In the genomic region with DNA sequence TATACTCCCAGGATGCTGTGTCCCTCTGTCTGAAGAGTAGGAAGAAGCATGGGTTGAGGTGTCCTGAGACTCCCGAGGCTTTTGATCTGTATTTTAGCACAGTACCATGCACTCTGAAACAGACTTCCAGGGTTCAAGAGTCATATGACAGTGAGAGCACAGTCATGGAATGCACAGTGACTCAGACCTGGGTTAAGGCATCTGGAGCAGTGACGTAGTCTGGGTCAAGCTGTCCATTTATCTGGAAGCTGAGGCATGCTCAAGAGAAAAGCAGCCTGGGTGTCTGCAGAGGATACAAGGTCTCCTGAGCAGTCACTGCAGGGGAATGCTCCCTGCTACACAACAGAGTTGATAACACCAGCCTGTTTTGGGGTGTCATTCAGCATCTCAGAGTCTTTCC, we compare ENCODE assay signal across 21 mouse cellular contexts. TPM values are rescaled to one million over a fixed set of nuclear protein-coding genes. Genes with fewer than 3 reads are reported as not detected.
DNase-seq lines count a peak whose midpoint lies in the region; ATAC-seq lines count a peak whose summit lies in the region.
"Had no signal": no experiment of that assay in that cellular context is flagged by ENCODE, and none has a peak within 500 bp of the region (broad histone marks: within the 10 kb centered on the region; RNA-seq: fewer than 3 reads in every experiment).

No protein-coding gene starts in this region.

- no peak overlapping the region for H3K4me2 ChIP-seq in embryonic facial prominence, embryonic 12.5 days (replicated peaks)
- H3K4me2 ChIP-seq: liver, embryonic 12.5 days; stomach, embryonic 15.5 days had no signal

- no peak for DNase-seq in embryonic facial prominence, embryonic 10.5 days (ENCODE audit: low spot score)
- peak; percentile 28 for DNase-seq in ovary, postnatal 36 days (ENCODE audit: low spot score)
- DNase-seq in ovary, postnatal 10 days (ENCODE audit: low spot score), result no peak
- peak; percentile 36 for DNase-seq in fibroblast of lung, adult 2 months (ENCODE audit: low read depth)
- no peak for DNase-seq in layer of hippocampus, postnatal 25 days (ENCODE audit: extremely low spot score in 1 of 2, low spot score in 1 of 2)
- DNase-seq: cerebellum, adult 9-11 months; embryo, embryonic 11 days; gastrocnemius, postnatal 10 days; kidney, postnatal 10 days; layer of hippocampus, postnatal 36 days; lung, postnatal 14 days; right cerebral cortex, adult 18-20 months; thymus, postnatal 14 days had no signal

- no peaks in the 10 kb centered on the region for H3K9me3 ChIP-seq in embryonic facial prominence, embryonic 12.5 days
- H3K9me3 ChIP-seq in embryonic facial prominence, embryonic 10.5 days, result no peaks in the 10 kb centered on the region
- H3K9me3 ChIP-seq: G1E; limb, embryonic 10.5 days; liver, embryonic 12.5 days; midbrain, embryonic 10.5 days; stomach, embryonic 15.5 days had no signal

- WGBS in embryonic facial prominence, embryonic 12.5 days, result 76% methylated on average over 2 of the region's 2 CpGs
- WGBS in embryonic facial prominence, embryonic 10.5 days, result 75% methylated on average over 2 of the region's 2 CpGs

- H3K36me3 ChIP-seq in embryonic facial prominence, embryonic 12.5 days, result no peaks in the 10 kb centered on the region
- H3K36me3 ChIP-seq in embryonic facial prominence, embryonic 10.5 days (replicated peaks), result no peaks in the 10 kb centered on the region
- H3K36me3 ChIP-seq: G1E; limb, embryonic 10.5 days; liver, embryonic 12.5 days; midbrain, embryonic 10.5 days; stomach, embryonic 15.5 days had no signal

- H3K27ac ChIP-seq in embryonic facial prominence, embryonic 12.5 days, result no peak overlapping the region
- no peak overlapping the region for H3K27ac ChIP-seq in embryonic facial prominence, embryonic 10.5 days (replicated peaks)
- H3K27ac ChIP-seq: limb, embryonic 10.5 days; liver, embryonic 12.5 days; midbrain, embryonic 10.5 days; stomach, embryonic 15.5 days had no signal

- no peaks in the 10 kb centered on the region for H3K27me3 ChIP-seq in embryonic facial prominence, embryonic 12.5 days
- H3K27me3 ChIP-seq in embryonic facial prominence, embryonic 10.5 days (replicated peaks; ENCODE audit: low read depth, poor library complexity, severe bottlenecking), result no peaks in the 10 kb centered on the region
- H3K27me3 ChIP-seq: liver, embryonic 12.5 days; stomach, embryonic 15.5 days had no signal

- H3K9ac ChIP-seq in embryonic facial prominence, embryonic 12.5 days, result no peak overlapping the region
- H3K9ac ChIP-seq: liver, embryonic 12.5 days; stomach, embryonic 15.5 days had no signal

- H3K4me3 ChIP-seq in embryonic facial prominence, embryonic 12.5 days, result no peak overlapping the region
- no peak overlapping the region for H3K4me3 ChIP-seq in embryonic facial prominence, embryonic 10.5 days
- H3K4me3 ChIP-seq: limb, embryonic 10.5 days; liver, embryonic 12.5 days; midbrain, embryonic 10.5 days; stomach, embryonic 15.5 days had no signal

- 0 out of 2 replicates have a peak, but pooled peaks have one; percentile 28 for ATAC-seq in embryonic facial prominence, embryonic 12.5 days (ENCODE audit: insufficient number of reproducible peaks, insufficient read depth, low FRiP score, low TSS enrichment)
- no peak for ATAC-seq in erythroid progenitor cell, adult 5-6 weeks (replicated peaks; ENCODE audit: low FRiP score, poor library complexity, severe bottlenecking)
- ATAC-seq: inflammation-experienced regulatory T-cells, adult 6 months; liver, embryonic 12.5 days had no signal

- H3K4me1 ChIP-seq in embryonic facial prominence, embryonic 12.5 days, result no peaks in the 10 kb centered on the region
- H3K4me1 ChIP-seq in embryonic facial prominence, embryonic 10.5 days, result no peaks in the 10 kb centered on the region
- H3K4me1 ChIP-seq: limb, embryonic 10.5 days; midbrain, embryonic 10.5 days; stomach, embryonic 15.5 days had no signal

RNA-seq across cellular contexts. Expression of gene Serpinb9b, which starts 1.3 kb away (rescaled TPM):
- 0.08 TPM in 1 of 2 replicates, not detected in the other for polyA plus RNA-seq in embryonic facial prominence, embryonic 12.5 days (2016; fragmentation: Nextera tagmentation; extraction: Ambion mirVana)
- not detected in 2 replicates for polyA plus RNA-seq in embryonic facial prominence, embryonic 10.5 days (2016; fragmentation: Nextera tagmentation; extraction: Ambion mirVana)
- total RNA-seq in layer of hippocampus, postnatal 25 days (2021), result not detected
- total RNA-seq in erythroid progenitor cell, adult 5-6 weeks (2015; ENCODE audit: low replicate concordance), result not detected in 2 replicates
- total RNA-seq in erythroid progenitor cell, adult 5-6 weeks (2017; ENCODE audit: low replicate concordance), result not detected in 2 replicates
- total RNA-seq: gastrocnemius, postnatal 10 days; layer of hippocampus, postnatal 36 days had no signal
- polyA plus RNA-seq: G1E; limb, embryonic 10.5 days; liver, embryonic 12.5 days; midbrain, embryonic 10.5 days; stomach, embryonic 15.5 days had no signal

RNA-seq across cellular contexts. Expression of gene Serpinb9, which starts 25.5 kb away (rescaled TPM):
- 2.2 and 2.6 TPM in 2 replicates for polyA plus RNA-seq in embryonic facial prominence, embryonic 12.5 days (2016; fragmentation: Nextera tagmentation; extraction: Ambion mirVana)
- polyA plus RNA-seq in embryonic facial prominence, embryonic 10.5 days (2016; fragmentation: Nextera tagmentation; extraction: Ambion mirVana), result 1.4 TPM in 2 replicates
- total RNA-seq in layer of hippocampus, postnatal 25 days (2021), result 1 to 10 TPM; 4.8 to 5.9 TPM
- 13.3 and 17.6 TPM in 2 replicates for total RNA-seq in erythroid progenitor cell, adult 5-6 weeks (2015; ENCODE audit: low replicate concordance)
- 8.0 and 15.6 TPM in 2 replicates for total RNA-seq in erythroid progenitor cell, adult 5-6 weeks (2017; ENCODE audit: low replicate concordance)

RNA-seq across cellular contexts. Expression of gene Serpinb1b, which starts 49.8 kb away (rescaled TPM):
- 0.15 and 1.3 TPM in 2 replicates for polyA plus RNA-seq in embryonic facial prominence, embryonic 12.5 days (2016; fragmentation: Nextera tagmentation; extraction: Ambion mirVana)
- polyA plus RNA-seq in embryonic facial prominence, embryonic 10.5 days (2016; fragmentation: Nextera tagmentation; extraction: Ambion mirVana), result 0.28 and 0.59 TPM in 2 replicates
- total RNA-seq in layer of hippocampus, postnatal 25 days (2021), result under 1 TPM; 0.28 to 0.86 TPM
- total RNA-seq in erythroid progenitor cell, adult 5-6 weeks (2015; ENCODE audit: low replicate concordance), result not detected in 2 replicates
- not detected in 2 replicates for total RNA-seq in erythroid progenitor cell, adult 5-6 weeks (2017; ENCODE audit: low replicate concordance)
- total RNA-seq: G1E had no signal
- polyA plus RNA-seq: G1E; limb, embryonic 10.5 days; liver, embryonic 12.5 days had no signal

Comparison
In these comparisons a context has a peak if more than half of its experiments do, and no peak if none do; other contexts are left out.
1. DNase-seq: peak in ovary, postnatal 36 days (single experiment) and fibroblast of lung, adult 2 months (single experiment); none in embryonic facial prominence, embryonic 10.5 days (single experiment), ovary, postnatal 10 days (single experiment) and layer of hippocampus, postnatal 25 days (0 of 2).